Mouse (Mus musculus) megakaryocyte, embryonic 14.5 days (primary cell): ENCODE results near the gene Cda.

Source experiments
- FLI1 ChIP-seq: IDR thresholded peaks from 2 replicates; pipeline ENCODE4 v1.6.1; 2012; ENCODE audit warnings: low read length, inconsistent platforms, mixed read lengths
- GATA1 ChIP-seq: IDR thresholded peaks from 3 replicates; pipeline ENCODE4 v1.6.1; 2012; ENCODE audit warnings: mixed read lengths, low read length, inconsistent platforms, borderline replicate concordance

- TF ChIP-seq FLI1 (no peak), GATA1 (no peak)
These were observed 37.5 kb downstream of the Cda start for GRCm38 (mm10) chr4:138330264-138330671.
